Mouse (Mus musculus) right cerebral cortex, postnatal 25 days (tissue): ENCODE data around the gene Rnf115.
A peak's percentile ranks its signal among the peaks of the same experiment; 100 is the strongest.

ENCODE experiments used
- DNase-seq: peaks from one replicate; pipeline ENCODE4 v3.0.0; 2022

Gene Rnf115

DNA sequence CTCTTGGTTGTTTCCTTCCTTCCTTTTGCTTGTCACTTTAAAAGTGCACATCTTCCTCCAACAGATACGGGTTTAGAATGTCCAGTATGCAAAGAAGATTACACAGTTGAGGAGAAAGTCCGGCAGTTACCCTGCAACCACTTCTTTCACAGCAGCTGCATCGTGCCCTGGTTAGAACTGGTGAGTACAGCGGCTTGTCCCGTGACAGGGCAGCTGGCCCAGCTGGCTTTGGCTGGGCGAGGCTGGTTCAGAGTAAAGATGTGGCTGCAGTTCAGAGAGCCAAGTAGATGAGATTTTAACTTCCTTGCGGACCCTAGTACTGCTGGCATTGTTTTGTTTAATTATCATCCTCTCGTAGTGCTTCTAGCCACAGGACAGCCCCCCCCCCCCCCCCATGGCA, 61.0 kb downstream of the Rnf115 start:
- DNase-seq = no peak

DNA sequence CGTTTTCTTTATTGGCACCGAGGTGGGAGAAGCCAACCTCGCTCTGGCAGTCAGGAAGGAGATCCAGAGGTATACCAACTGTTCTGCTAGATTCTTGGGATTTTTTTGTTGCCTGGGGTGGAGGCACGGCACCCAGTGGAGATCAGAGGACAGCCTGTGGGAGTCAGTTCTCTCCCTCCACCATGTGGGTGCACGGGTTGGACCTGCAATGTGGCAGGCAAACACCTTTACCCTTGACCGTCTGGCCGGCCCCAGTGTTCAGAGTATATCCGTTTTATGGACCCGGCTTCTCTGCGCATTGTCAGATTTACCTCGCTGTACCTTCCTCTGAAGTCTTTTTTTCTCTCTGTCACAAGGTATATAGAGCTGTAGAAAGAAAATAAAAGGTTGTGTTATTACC, 72.8 kb downstream of the Rnf115 start:
- no peak for DNase-seq

DNA sequence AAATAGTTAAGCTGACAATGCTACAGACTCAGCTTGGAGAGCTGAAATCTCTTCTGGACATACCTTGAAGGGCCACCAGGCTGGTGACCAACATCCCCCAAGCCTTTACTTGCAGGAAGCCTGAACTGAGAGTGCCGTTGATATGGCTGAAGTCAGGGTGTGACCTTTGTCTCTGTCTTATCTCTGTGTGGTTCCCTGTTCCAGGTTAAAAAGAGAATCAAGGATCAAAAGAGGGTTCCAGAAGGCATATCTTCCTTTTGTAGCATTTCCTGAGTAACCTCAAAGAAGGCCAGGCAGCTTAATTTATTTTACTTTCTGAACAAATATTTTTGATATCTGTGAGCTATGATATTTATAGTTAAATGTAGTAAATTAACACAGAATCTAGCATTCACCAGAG, 74.8 kb downstream of the Rnf115 start:
- DNase-seq = no peak

DNA sequence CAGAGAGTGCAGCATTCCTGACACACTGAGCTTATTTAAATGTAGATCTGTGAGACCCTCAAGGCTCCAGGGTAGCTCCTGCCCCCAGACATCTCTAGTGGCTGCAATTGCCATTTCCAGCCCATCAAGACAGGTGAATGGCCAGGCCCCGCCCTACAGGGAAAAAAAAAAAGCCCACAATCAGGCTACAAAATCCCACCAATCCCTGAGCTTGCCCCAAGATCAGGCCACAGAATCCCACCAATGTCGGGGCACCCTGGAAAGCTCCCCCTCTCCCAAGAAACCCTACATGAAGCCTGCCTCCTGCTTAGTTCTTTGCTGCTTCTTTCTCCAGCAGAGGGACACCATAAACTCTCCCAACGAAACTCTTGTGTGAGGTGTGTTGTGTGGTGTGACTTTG, 80.7 kb downstream of the Rnf115 start:
- DNase-seq = no peak

DNA sequence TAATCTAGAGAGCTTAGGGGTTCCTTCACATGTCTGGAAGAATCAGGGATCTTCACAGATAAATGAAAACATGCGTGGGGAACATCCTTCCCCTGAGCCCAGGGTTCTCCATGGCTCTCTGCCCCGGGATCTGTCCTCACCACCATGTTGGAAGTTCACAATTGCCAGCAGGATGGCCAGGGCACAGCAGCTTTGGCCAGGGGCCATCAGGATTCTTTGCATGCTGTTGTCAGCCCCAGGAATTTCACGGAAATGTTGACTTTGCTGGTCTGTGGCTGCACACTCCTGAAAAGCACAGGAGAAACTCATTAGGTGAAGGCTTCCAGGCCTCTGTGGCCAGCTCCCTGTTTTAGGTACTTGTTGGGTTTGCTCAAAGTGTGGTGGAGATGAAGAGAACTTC, 81.2 kb downstream of the Rnf115 start:
- no peak for DNase-seq

DNA sequence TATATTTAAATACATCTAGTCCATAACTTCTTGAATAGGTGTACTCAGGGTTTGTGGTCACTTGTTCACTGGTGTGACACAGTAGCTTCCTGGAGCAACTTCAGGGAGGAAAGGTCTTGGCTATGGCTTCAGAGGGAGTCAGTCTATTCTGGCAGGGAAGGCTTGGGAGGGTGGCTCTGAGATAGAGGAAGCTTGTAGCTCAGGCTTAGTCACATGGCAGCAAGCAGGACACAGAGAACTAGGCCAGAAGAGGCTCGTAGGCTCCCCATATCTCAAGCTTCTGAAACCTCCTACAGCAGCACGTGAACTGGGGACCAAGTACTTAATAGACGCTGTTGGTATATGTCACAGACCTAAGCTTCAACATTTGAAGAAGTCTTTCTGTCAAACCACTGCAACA, 83.8 kb downstream of the Rnf115 start:
- no peak for DNase-seq

DNA sequence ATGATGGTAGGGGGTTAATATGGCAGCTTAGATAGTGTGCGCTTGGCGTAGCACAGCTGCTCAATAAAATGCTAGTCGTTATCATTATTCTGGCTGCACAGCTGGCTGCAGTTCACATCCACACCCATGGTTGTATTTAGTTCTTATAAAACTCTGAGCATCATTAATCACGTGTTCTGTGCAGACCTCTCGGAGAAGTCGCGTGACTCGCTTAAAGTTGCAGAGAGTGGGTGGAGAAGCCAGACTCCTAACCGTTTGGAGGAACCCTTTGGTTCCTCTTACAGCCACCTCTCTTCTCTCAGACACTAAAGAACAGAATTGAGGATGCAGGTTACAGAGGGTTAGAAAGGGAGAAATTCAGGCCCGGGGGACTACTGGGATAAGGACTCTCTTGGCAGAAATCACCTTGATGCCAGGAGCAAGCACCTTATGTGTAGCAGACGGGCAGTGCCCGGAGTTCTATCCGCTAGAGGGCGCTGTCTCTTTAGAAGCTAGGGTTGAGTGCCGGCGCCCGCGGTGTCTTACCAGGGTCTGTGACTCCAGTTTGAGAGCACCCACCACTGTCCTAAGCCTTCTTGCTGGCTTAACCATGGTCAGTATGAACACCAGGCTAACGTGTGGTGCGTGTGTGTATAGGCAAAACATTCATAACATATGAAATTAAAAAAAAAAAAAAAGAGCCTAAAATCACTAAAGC, 85.1 kb downstream of the Rnf115 start:
- DNase-seq = peak; percentile 64

DNA sequence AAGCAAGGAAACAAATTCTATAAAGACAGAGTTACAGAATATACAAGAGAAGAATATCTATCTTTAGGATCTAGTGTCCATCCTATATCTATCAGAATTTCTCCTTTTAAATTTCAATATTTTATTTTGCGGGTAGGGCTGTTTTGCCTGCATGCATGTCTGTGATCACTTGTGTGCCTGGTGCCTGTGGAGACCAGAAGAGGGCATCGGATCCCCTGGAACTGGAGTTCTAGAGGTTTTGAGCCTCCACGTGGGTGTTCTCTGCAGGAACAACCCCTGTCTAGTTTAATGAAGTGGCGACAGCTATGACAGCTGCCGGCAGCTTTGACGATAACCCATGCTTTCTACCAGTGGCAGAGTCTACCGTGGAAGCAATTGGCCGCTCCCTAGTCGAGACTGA, 85.6 kb downstream of the Rnf115 start:
- no peak for DNase-seq

DNA sequence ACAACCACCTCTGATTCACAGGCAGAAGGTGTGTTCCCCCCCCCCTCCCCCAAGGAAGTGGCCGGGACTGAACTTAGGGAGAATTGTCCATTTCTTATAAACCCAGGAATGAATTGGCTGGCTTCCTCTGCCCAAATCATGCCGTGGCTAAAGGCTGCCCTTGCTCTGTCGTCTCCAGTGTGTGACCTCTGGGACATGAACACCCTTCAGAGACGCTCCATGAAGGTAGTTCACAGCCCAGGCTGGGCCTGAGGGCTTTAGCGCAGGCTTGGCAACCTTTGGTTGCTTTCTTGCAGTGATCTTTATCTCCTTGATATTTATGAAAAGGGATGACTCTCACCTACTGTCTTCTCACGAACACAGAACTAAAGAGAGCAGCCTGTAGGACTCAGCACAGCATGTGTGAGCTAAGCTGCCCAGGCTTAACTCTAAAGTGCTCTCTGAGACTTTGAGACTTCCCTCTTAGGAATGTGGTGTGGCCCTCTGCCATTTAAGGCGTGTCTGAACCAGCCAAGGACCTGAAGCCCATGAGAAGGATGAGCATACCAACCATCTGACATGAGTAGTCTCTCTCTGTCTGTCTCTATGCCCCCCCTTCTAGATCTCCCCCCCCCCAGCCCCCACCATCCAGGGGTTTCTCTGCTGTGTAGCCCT, 86.3 kb downstream of the Rnf115 start:
- no peak for DNase-seq

DNA sequence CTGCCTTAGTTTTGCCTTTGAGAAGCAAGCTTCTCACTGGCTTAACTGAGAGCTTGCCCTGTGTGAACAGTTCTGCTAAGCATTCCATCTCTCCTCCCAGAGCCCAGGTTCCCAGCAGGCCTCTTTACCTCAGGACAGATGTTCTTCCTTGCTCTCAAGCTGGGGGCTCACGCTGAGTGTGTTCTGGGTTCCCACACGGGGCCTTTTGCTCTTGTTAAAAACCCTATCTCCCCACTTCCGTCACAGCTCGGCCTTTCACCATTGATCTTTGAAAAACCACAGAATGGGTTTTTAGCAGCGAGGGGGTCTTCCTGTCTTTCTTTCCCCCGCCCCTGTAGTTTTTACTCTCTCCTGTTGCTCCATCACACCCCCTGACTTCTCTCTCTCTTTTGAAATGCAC, 86.9 kb downstream of the Rnf115 start:
- no peak for DNase-seq

DNA sequence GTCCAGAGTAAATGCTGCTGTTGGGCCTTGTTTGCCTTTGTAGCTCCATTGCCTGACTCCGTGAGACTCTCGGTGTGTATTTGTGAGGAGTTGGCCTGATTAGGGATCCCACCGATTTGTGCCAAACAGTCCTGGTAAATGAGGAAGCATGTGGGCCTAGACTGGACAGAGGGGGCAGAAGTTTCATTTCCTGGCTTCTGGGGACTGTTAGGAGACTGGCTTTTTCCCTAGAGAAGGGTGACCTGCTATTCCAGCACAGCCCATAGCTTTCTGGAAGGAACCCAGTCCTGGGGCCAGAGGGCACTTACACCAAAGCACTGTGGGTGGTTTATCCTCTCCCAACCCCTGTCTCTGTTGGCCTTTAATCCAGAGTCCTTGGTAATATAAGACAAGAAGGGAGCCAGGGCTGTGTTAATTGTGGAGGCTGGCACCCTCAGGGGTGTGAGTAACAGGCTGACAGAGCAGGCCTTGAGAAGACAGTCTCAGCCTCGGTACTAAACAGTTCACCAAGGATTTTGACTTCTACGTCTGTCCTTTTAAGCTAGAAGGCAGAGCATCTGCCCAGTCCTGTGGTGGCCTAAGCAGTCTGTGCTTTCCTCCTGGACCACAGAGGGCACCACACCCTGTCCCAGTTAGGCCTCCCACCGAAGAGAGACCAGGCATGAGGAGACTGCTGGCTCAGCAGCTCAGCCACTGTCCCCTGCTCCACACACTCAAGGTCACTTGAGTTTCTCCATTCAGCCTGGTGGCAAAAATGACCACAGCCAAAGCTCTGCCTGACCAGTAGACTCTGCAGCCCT, 92.9 kb downstream of the Rnf115 start:
- DNase-seq = no peak

DNA sequence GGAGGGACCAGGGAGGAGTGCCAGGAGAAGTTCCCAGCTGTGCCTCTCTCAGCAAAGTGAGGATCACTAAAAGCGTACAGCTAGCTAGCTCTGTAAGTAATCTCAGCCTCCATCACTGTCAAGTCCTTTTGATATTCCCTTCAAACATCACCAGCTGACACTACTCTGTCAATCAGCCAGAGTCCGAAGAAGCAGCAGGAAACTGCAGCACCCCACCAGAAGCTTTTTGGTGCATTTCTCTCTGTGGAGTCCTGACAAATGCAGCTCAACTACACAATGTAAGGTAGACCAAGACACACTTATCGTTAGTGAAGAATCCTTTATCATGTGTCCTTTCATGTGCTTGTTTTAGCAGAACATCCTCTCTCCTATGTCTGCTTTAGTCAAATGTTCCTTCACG, 94.1 kb downstream of the Rnf115 start:
- DNase-seq = no peak

DNA sequence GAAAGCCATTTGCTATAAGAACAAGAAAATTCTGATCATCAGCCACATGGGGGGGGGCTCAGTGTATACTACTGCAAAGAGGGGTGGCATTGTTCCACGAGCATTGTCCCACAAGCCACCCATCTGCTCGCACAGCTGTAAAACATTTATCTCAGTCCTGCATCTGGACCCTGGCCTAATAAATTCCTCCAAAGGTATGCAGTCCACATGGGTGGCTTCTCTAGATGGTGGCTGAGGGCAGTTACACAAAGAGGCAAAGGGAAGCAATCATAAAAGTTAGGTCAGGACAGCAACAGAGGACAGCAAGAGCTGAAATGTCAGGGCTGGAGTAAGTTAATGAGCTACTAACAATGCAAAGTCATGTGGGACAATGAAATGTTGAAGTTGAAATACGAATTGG, 96.2 kb downstream of the Rnf115 start:
- no peak for DNase-seq

DNA sequence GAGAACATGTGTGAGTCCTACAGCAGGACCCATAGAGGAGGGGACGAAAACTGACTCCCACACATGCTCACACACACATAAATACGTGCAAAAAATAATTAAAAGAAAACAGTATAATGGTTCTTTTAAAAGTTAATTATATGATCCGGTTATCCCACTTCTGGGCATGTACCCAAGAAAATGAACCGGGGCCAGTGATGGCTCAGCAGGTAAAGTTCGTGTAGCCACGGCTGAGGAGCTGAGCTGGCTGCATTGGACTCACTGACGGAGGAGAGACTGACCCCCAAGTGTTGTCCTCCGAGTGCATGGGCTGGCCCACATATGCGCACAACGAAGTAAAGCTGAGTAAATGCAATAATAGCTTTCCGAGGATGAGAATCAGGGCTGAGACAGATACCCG, 97.2 kb downstream of the Rnf115 start:
- DNase-seq = no peak

DNA sequence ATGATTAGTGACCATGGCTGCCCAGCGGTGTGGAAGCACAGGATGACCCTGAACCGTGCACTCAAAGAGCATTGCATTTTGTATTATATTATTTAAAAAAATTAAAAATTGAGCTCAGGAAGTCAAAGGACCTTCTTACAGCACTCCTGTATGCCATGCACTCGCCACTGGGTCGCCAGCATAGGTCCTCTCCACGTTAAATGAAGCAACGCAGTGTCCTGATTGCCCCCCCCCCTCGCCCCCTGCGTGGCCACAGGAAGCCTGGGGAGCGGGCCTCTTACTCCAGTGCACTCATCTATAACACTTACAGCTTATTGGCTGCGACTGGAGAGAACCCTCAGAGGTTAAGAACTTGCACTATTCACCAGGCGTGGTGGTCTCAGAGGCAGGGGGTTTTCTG, 97.8 kb downstream of the Rnf115 start:
- DNase-seq = no peak

DNA sequence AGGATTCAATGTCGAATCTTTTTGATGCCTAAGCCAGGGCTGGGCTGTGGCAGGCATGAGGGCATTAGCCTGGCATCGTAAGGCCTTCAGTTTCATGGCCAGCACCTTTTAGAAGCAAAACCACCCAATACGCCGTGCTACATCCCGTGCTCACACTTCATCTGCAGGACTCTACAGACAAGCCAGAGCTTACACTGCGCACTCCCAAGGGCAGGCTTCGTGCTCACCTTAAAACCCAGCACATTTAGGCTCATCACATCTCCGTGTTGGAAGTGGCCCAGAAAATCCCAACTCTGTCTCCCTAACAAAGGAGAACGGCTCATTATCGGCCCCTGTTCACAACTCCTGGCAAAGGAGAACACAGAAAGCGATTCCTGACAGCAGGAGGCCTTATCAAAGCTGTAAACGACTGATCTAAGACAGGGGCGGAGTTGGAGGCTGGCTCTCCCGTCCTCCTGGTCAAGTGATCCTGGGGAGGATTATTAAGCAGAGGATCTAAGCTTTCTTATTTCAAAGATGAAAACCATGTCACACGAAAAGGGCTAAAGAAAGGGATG, 100.9 kb downstream of the Rnf115 start:
- DNase-seq = no peak

DNA sequence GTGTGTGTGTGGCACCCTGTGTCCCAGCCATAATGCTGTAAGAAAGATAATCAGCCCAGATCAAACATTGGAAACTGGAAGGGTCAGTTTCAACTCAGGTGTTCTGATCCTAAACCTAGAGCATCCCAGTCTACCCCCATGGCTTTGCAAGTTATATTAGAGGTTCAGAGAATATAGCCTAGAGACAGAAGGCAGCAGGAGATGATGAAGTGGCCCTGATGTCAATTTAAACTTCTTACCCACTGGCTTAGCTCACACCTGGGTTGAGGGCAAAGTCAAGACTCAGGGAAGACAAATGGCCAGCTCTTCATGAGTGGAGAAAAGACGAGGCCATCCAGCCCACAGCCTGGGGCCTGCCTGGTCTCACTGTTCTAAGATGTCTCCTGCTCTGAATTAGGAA, 101.5 kb downstream of the Rnf115 start, which contains the start of the genes Pdzk1 and Cd160:
Gene Pdzk1, plus strand, starts transcription at position 301 of the 400 bp plus-strand sequence.
Gene Cd160, minus strand, starts transcription at position 368 of the 400 bp plus-strand sequence.
- no peak for DNase-seq

DNA sequence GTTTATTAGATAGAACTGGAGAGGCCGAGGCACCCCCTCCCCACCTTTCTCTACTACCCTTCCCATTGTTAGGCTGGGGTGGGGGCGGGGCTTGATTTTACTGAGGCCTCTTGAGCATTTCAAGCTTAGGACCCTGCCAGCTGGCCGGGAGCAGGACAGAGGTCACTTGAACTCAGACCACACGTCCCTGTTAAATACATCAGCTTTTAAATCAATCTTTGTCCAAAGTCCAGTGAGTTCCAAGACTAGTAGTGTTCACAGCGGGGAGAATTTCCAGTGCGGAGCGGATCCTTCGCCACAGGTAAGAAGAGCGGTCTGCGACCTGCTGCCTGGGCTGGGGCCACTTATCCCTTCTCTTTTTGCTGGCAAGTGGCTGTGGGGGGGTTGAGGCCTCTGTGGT, 102.4 kb downstream of the Rnf115 start:
- DNase-seq = no peak

DNA sequence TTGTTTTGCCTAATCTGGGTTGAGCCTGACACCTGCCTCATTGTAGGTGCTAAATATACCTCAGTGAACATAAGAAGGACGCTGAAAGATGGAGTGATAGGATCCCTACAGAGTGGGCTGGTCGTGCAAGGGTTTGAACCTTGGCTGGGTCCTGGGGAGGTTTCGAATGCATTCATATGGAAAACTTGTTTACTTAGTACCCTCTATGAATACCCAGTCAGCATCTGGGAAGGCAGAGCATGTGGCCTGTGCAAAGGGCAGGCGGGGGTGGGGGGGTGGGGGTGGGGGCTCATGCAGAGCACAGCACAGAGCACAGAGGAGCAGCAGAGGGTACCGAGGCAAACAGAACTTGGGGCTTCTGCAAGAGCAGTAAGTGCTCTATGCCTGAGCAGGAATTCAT, 105.5 kb downstream of the Rnf115 start:
- DNase-seq = no peak

DNA sequence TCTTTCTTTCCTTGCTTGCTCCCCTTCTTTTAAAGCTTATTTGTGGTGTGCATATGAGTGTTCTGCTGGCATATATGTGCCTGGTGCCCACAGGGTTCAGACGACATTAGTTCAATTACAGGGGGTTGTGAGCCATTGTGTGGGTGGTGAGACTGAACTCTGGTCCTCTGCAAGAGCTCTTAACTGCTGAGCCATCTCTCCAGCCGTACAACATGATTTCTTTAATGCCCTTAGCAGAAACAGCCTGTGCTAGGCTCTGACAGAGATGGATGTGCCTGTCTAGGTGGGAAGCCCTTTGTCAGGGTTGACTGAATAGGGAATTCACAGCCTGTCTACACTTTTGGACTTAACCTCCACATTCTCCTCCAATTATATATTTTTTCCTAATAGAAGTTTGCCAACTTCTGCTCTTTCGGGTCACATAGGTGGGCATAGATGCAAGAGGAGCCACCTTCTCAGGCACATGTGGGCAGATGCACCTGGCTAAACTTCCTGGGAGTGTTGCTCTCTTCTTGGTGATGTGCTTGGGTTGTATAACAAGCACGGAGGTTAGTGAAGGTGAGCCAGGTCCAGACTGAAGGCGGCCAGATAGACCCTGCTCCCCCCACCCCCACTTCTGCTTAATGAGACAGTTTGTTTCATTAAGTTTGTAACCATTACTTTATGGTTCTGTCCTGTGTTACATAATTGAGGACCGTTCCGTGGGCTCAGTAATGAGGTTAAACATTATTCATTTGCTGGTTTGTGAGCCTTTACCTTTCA, 107.3 kb downstream of the Rnf115 start:
- DNase-seq = no peak

DNA sequence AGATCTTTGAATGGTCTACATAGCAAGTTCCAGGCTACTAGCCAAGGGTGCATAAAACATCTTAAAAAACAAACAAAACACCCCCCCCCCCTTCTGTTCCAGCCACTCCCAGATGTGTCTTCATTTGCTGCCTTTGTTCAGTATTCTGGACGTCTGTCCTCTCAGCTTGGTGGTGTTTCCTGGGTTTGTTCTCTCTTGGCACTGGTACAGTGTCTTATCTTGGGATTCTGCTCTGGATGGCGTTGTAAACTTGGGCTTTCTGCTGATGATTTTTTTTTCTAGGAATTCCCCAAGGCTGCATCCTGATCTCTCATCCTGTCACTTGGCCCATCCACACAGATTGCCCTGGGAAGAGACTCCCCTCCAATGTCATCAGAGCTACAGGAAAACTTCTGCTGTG, 109.0 kb downstream of the Rnf115 start:
- no peak for DNase-seq

DNA sequence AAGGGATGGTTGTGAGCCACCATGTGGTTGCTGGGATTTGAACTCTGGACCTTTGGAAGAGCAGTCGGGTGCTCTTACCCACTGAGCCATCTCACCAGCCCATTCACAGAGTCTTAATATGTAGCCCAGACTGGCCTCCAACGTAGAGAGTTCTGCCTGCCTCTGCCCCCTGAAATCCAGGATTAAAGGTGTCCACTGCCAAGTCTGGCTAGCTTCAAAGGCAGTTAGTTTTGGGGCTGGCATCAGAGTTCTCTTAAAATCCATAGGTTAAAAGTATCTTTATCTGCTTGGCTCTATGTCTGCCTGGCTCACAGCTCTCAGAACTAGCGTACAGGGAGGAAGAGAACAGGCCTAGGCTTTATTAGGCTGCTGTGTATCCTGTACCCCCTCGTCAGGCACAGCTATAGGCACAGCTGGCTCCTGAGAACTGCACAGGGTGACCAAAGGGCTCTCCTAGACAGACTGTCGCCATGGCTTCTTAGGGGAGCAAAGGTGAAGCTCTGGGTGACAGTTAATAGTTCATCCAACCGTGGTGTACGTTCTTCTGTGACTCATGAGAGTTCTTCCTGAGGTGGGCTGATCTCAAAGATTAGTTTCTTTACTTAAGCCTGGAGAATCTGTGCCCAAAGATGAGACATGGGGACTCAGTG, 111.7 kb downstream of the Rnf115 start:
- no peak for DNase-seq
